Mouse (Mus musculus) bone marrow, adult 2 months (tissue): ENCODE results near the gene Gpr137.

Experiments used
- CTCF ChIP-seq: fragments of 200-500 bp; IDR thresholded peaks from 2 replicates; pipeline ENCODE4 v1.5.1; 2011; ENCODE audit warnings: low read length, control low read depth; ENCODE audit not compliant: control insufficient read depth, insufficient read depth
- POLR2A ChIP-seq: fragments of 200-500 bp; IDR thresholded peaks from 2 replicates; pipeline ENCODE4 v1.6.1; 2011; ENCODE audit warnings: low read depth, mild to moderate bottlenecking, control low read depth, low read length, borderline replicate concordance; ENCODE audit not compliant: control insufficient read depth

DNA sequence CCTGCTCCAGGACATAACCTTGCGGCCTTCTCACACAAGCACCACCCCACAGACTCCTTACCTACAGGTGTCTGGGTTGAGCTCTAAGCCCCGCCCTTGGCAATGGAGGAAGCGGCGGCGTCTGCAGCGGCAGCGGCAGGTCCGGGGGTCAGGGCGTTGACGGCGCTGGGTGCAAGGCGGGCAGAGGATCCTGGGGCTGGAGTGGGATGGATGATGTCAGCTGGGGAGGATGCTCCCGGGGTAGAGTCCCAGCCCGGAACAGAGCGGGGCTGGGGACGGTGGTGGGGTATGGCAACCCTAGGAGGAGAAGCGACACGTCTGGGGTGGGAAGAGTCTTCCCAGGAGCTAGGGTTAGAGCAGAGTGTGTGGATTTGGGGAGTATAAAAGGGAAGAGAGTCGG lies 43.0 kb upstream of the Gpr137 start:
- TF ChIP-seq POLR2A (no peak), CTCF (no peak)
